9 mouse cellular contexts compared by ENCODE assay signal in genomic region chr13:40734316-40734965, GRCm38 (mm10). TPM values are rescaled to one million over a fixed set of nuclear protein-coding genes. Genes with fewer than 3 reads are reported as not detected.
DNase-seq lines count a peak whose midpoint lies in the region; ATAC-seq and TF ChIP-seq lines count a peak whose summit lies in the region.
"Had no signal": no experiment of that assay in that cellular context is flagged by ENCODE, and none has a peak within 500 bp of the region (broad histone marks: within the 10 kb centered on the region; RNA-seq: fewer than 3 reads in every experiment).

No protein-coding gene starts in this region.

- no peak for TF ChIP-seq CTCF in lung, postnatal 0 days (IDR thresholded peaks at IDR 0.05)
- no peak for TF ChIP-seq CTCF in liver, postnatal 0 days (IDR thresholded peaks at IDR 0.05; ENCODE audit: low read depth)

- no peak for TF ChIP-seq EP300 in lung, postnatal 0 days (IDR thresholded peaks at IDR 0.05)
- TF ChIP-seq EP300 in liver, postnatal 0 days (IDR thresholded peaks at IDR 0.05; ENCODE audit: low read depth), result no peak

- peak overlapping the region; percentile 59 for H3K4me2 ChIP-seq in lung, postnatal 0 days (replicated peaks; ENCODE audit: low read depth, low read length)
- peak overlapping the region; percentile 25 for H3K4me2 ChIP-seq in forebrain, embryonic 15.5 days (replicated peaks)
- H3K4me2 ChIP-seq in liver, postnatal 0 days (ENCODE audit: low read depth, low read length), result peak overlapping the region; percentile 38; the same call in 1 of the 2 replicates

- H3K27ac ChIP-seq in lung, postnatal 0 days (ENCODE audit: low read length), result no peak overlapping the region
- no peak overlapping the region for H3K27ac ChIP-seq in forebrain, embryonic 15.5 days (replicated peaks)
- no peak overlapping the region for H3K27ac ChIP-seq in liver, postnatal 0 days (ENCODE audit: low read depth)
- H3K27ac ChIP-seq: liver, embryonic 14.5 days had no signal

- WGBS in lung, postnatal 0 days, result 2% methylated on average over 33 of the region's 33 CpGs
- WGBS in forebrain, embryonic 15.5 days, result under 1% methylated on average over 33 of the region's 33 CpGs
- WGBS in liver, postnatal 0 days (ENCODE audit: insufficient replicate concordance), result 3% methylated on average over 33 of the region's 33 CpGs

- peaks cover 85% of the 10 kb centered on the region for H3K27me3 ChIP-seq in lung, postnatal 0 days (replicated peaks; ENCODE audit: insufficient read depth, low read length)
- H3K27me3 ChIP-seq in forebrain, embryonic 15.5 days, result peaks cover 83% of the 10 kb centered on the region
- H3K27me3 ChIP-seq in liver, postnatal 0 days (ENCODE audit: insufficient read depth, low read length), result peaks cover 99% of the 10 kb centered on the region

- no peaks in the 10 kb centered on the region for H3K9me3 ChIP-seq in lung, postnatal 0 days (ENCODE audit: low read length)
- no peaks in the 10 kb centered on the region for H3K9me3 ChIP-seq in forebrain, embryonic 15.5 days
- no peaks in the 10 kb centered on the region for H3K9me3 ChIP-seq in liver, postnatal 0 days (ENCODE audit: low read length)

- DNase-seq in lung, postnatal 0 days (ENCODE audit: low spot score), result no peak
- DNase-seq in lung, postnatal 36 days, result no peak
- DNase-seq in liver, postnatal 0 days, result no peak
- no peak for DNase-seq in layer of hippocampus, postnatal 10 days (ENCODE audit: low spot score in 2 of 2)
- no peak for DNase-seq in left cerebral cortex, adult 18-20 months (ENCODE audit: low spot score in 2 of 2)
- no peak for DNase-seq in ovary, postnatal 36 days (ENCODE audit: low spot score)

- ATAC-seq in lung, postnatal 0 days, result no peak
- no peak for ATAC-seq in forebrain, embryonic 15.5 days (replicated peaks)
- ATAC-seq in liver, postnatal 0 days, result no peak

- no peak overlapping the region for H3K9ac ChIP-seq in lung, postnatal 0 days (replicated peaks; ENCODE audit: low read depth)
- H3K9ac ChIP-seq in forebrain, embryonic 15.5 days (replicated peaks), result no peak overlapping the region
- H3K9ac ChIP-seq in liver, postnatal 0 days (replicated peaks), result no peak overlapping the region
- H3K9ac ChIP-seq: liver, embryonic 14.5 days had no signal

- peak overlapping the region; percentile 41 for H3K4me3 ChIP-seq in lung, postnatal 0 days (ENCODE audit: low read depth, low read length)
- peak overlapping the region; percentile 24; the same call in 1 of the 2 replicates for H3K4me3 ChIP-seq in forebrain, embryonic 15.5 days
- peak overlapping the region; percentile 24; the same call in 1 of the 2 replicates for H3K4me3 ChIP-seq in liver, postnatal 0 days (ENCODE audit: low read depth, low read length)
- H3K4me3 ChIP-seq: erythroblast, embryonic 14.5 days had no signal

- no peaks in the 10 kb centered on the region for H3K36me3 ChIP-seq in lung, postnatal 0 days (ENCODE audit: insufficient read depth, low read length)
- no peaks in the 10 kb centered on the region for H3K36me3 ChIP-seq in forebrain, embryonic 15.5 days
- H3K36me3 ChIP-seq in liver, postnatal 0 days (replicated peaks; ENCODE audit: insufficient read depth, low read length), result no peaks in the 10 kb centered on the region

- H3K4me1 ChIP-seq in lung, postnatal 0 days (ENCODE audit: insufficient read depth, low read depth, low read length), result peaks cover 8% of the 10 kb centered on the region
- H3K4me1 ChIP-seq in forebrain, embryonic 15.5 days, result peaks cover 46% of the 10 kb centered on the region
- peaks cover 13% of the 10 kb centered on the region for H3K4me1 ChIP-seq in liver, postnatal 0 days (ENCODE audit: insufficient read depth)

RNA-seq across cellular contexts. Expression of gene Tfap2a, which starts 3.7 kb away (rescaled TPM):
- 0.05 and 0.16 TPM in 2 replicates for polyA plus RNA-seq in lung, postnatal 0 days (2015; fragmentation: Nextera tagmentation; extraction: Ambion mirVana)
- 0.32 and 0.33 TPM in 2 replicates for polyA plus RNA-seq in forebrain, embryonic 15.5 days (2015; fragmentation: Nextera tagmentation; extraction: Ambion mirVana)
- not detected in 2 replicates for polyA plus RNA-seq in liver, postnatal 0 days (2015; fragmentation: Nextera tagmentation; extraction: Ambion mirVana)
- under 1 TPM; 0.38 to 0.48 TPM for total RNA-seq in layer of hippocampus, postnatal 10 days (2021)
- total RNA-seq in left cerebral cortex, adult 18-20 months (2021), result under 1 TPM; 0.67 to 0.87 TPM
- polyA plus RNA-seq: erythroblast, embryonic 14.5 days had no signal
